Mouse (Mus musculus): Measurements from ENCODE around the gene Stat3. TPM values are rescaled to one million over a fixed set of nuclear protein-coding genes. Genes with fewer than 3 reads are reported as not detected.

Gene Stat3
- polyA plus RNA-seq, 1 experiment from 2014 or later: 75.6 TPM

- WGBS: 2% methylated on average over 33 of the region's 33 CpGs
- Histone ChIP-seq H3K4me3 (replicated peaks) (peak overlapping the region; percentile 94), H3K4me1 (peaks cover 19% of the 10 kb centered on the region), H3K27ac (replicated peaks) (peak overlapping the region; percentile 87), H3K4me2 (replicated peaks) (peak overlapping the region; percentile 82), H3K9ac (peak overlapping the region; percentile 91), H3K9me3 (replicated peaks) (no peaks in the 10 kb centered on the region), H3K27me3 (peaks cover 20% of the 10 kb centered on the region; the same call in 1 of the 2 replicates), H3K36me3 (no peaks in the 10 kb centered on the region)
- peak; percentile 43; the same call in 1 of the 2 replicates for ATAC-seq (ENCODE audit: insufficient number of reproducible peaks, low FRiP score, low TSS enrichment, low read depth)
Observed at GRCm38 (mm10) chr11:100850778-100851528, 88.4 kb downstream of the Stat3 start.

GRCm38 (mm10) chr11:100850038-100850777 lies 89.1 kb downstream of the Stat3 start, which contains the start of gene Stat5b:
TSS of gene Stat5b (minus strand) at chr11:100850724.
- H3K36me3 ChIP-seq: no peaks in the 10 kb centered on the region
- 0 out of 2 replicates have a peak, but pooled peaks cover 13% of the 10 kb centered on the region for H3K27me3 ChIP-seq
- H3K9ac ChIP-seq: peak within 1 kb of the TSS; percentile 91
- H3K4me1 ChIP-seq: peaks cover 27% of the 10 kb centered on the region
- H3K4me3 ChIP-seq (replicated peaks): peak within 1 kb of the TSS; percentile 94
- ATAC-seq (ENCODE audit: insufficient number of reproducible peaks, low FRiP score, low TSS enrichment, low read depth): peak; percentile 82
- H3K27ac ChIP-seq (replicated peaks): peak within 1 kb of the TSS; percentile 87
- peak within 1 kb of the TSS; percentile 82 for H3K4me2 ChIP-seq (replicated peaks)
- WGBS: under 1% methylated on average over 98 of the region's 104 CpGs
- H3K9me3 ChIP-seq (replicated peaks): no peaks in the 10 kb centered on the region

- H3K27me3 ChIP-seq: 0 out of 2 replicates have a peak, but pooled peaks cover 9% of the 10 kb centered on the region
- no peaks in the 10 kb centered on the region for H3K9me3 ChIP-seq (replicated peaks)
- no peak for ATAC-seq (ENCODE audit: insufficient number of reproducible peaks, low FRiP score, low TSS enrichment, low read depth)
- WGBS: 4% methylated on average over 13 of the region's 13 CpGs
- H3K27ac ChIP-seq (replicated peaks): peak overlapping the region; percentile 87
- peak overlapping the region; percentile 94 for H3K4me3 ChIP-seq (replicated peaks)
- H3K4me2 ChIP-seq (replicated peaks): peak overlapping the region; percentile 82
- no peaks in the 10 kb centered on the region for H3K36me3 ChIP-seq
- H3K4me1 ChIP-seq: peaks cover 27% of the 10 kb centered on the region
- H3K9ac ChIP-seq: peak overlapping the region; percentile 91
Observed at GRCm38 (mm10) chr11:100849456-100850037, 89.8 kb downstream of the Stat3 start.

DNA sequence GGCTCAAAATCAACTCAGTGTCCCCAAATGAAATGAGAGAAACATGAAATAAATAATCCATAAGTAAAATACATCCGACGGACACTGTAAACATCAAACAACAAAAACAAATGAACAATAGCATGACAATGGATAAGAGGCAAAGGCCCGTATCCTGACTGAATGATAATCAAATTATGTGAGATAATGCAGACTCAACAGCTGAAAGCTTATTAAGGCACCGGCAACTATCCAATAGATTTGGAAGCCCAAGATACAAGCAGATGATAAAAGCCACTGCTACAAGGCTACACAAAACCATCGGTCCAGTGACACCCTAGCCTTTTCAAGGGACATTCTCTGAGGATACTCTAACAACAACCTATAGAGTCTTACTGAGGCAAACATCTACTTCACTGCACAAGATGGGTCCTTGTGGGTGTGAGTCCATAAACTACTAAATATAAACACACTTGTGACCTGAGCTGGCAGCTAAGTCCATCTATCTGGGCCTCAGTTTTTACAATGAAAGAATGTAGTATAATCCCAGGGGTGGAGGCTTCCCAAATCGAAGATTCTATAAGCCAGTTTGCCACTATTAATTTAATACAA lies 90.5 kb downstream of the Stat3 start:
- ATAC-seq (ENCODE audit: insufficient number of reproducible peaks, low FRiP score, low TSS enrichment, low read depth): no peak
- H3K27me3 ChIP-seq: 0 out of 2 replicates have a peak, but pooled peaks cover 9% of the 10 kb centered on the region
- WGBS: 69% methylated on average over 6 of the region's 6 CpGs
- H3K4me1 ChIP-seq: peaks cover 27% of the 10 kb centered on the region
- H3K9ac ChIP-seq: no peak overlapping the region
- H3K4me2 ChIP-seq (replicated peaks): peak overlapping the region; percentile 82
- H3K9me3 ChIP-seq (replicated peaks): no peaks in the 10 kb centered on the region
- H3K36me3 ChIP-seq: no peaks in the 10 kb centered on the region
- no peak overlapping the region for H3K27ac ChIP-seq (replicated peaks)
- H3K4me3 ChIP-seq (replicated peaks): peak overlapping the region; percentile 94

DNA sequence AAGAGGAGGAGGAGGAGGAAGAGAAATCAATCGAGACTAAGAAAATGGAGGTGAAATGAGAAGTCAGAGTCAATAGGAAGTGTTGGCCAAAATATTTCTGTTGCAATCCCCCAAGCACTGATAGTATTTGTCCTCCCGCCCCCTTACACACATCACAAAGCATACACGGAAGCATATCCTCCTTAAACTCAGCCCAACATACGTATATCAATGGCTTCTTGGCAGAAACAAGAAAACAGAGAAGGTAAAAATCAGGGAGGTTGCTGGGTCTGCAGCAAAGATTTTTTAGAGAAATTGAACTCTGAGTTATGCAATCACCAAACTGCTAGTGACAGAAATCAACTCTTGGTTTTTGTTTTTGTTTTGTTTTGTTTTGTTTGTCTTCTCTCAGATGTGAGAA lies 91.3 kb downstream of the Stat3 start:
- Histone ChIP-seq H3K4me3 (replicated peaks) (no peak overlapping the region), H3K9me3 (replicated peaks) (no peaks in the 10 kb centered on the region), H3K27me3 (0 out of 2 replicates have a peak, but pooled peaks cover 6% of the 10 kb centered on the region), H3K9ac (no peak overlapping the region), H3K36me3 (no peaks in the 10 kb centered on the region), H3K4me2 (replicated peaks) (no peak overlapping the region), H3K4me1 (peaks cover 27% of the 10 kb centered on the region), H3K27ac (replicated peaks) (no peak overlapping the region)
- no peak for ATAC-seq (ENCODE audit: insufficient number of reproducible peaks, low FRiP score, low TSS enrichment, low read depth)
- 63% methylated on average over 4 of the region's 4 CpGs for WGBS

GRCm38 (mm10) chr11:100847572-100847971 lies 91.8 kb downstream of the Stat3 start:
- WGBS: 90% methylated on average over 4 of the region's 4 CpGs
- ATAC-seq (ENCODE audit: insufficient number of reproducible peaks, low FRiP score, low TSS enrichment, low read depth): no peak
- no peak overlapping the region for H3K4me3 ChIP-seq (replicated peaks)
- H3K4me1 ChIP-seq: peaks cover 27% of the 10 kb centered on the region
- H3K36me3 ChIP-seq: no peaks in the 10 kb centered on the region
- no peaks in the 10 kb centered on the region for H3K9me3 ChIP-seq (replicated peaks)
- no peak overlapping the region for H3K9ac ChIP-seq
- H3K4me2 ChIP-seq (replicated peaks): no peak overlapping the region
- no peak overlapping the region for H3K27ac ChIP-seq (replicated peaks)
- 0 out of 2 replicates have a peak, but pooled peaks cover under 1% of the 10 kb centered on the region for H3K27me3 ChIP-seq

- WGBS: 78% methylated on average over 6 of the region's 6 CpGs
- no peak for ATAC-seq (ENCODE audit: insufficient number of reproducible peaks, low FRiP score, low TSS enrichment, low read depth)
Observed at GRCm38 (mm10) chr11:100845793-100846192, 93.5 kb downstream of the Stat3 start.

GRCm38 (mm10) chr11:100844121-100844520 lies 95.2 kb downstream of the Stat3 start:
- H3K4me3 ChIP-seq (replicated peaks): no peak overlapping the region
- H3K9me3 ChIP-seq (replicated peaks): no peaks in the 10 kb centered on the region
- 82% methylated on average over 4 of the region's 4 CpGs for WGBS
- H3K9ac ChIP-seq: no peak overlapping the region
- H3K36me3 ChIP-seq: no peaks in the 10 kb centered on the region
- H3K4me2 ChIP-seq (replicated peaks): no peak overlapping the region
- no peak for ATAC-seq (ENCODE audit: insufficient number of reproducible peaks, low FRiP score, low TSS enrichment, low read depth)
- H3K4me1 ChIP-seq: peaks cover 20% of the 10 kb centered on the region
- no peak overlapping the region for H3K27ac ChIP-seq (replicated peaks)
- no peaks in the 10 kb centered on the region for H3K27me3 ChIP-seq

More at GRCm38 (mm10) chr11:100845793-100846192, 93.5 kb downstream of the Stat3 start:
- no peaks in the 10 kb centered on the region for H3K27me3 ChIP-seq
- no peaks in the 10 kb centered on the region for H3K36me3 ChIP-seq
- no peaks in the 10 kb centered on the region for H3K9me3 ChIP-seq (replicated peaks)
- H3K4me3 ChIP-seq (replicated peaks): no peak overlapping the region
- no peak overlapping the region for H3K4me2 ChIP-seq (replicated peaks)
- peaks cover 24% of the 10 kb centered on the region for H3K4me1 ChIP-seq
- no peak overlapping the region for H3K27ac ChIP-seq (replicated peaks)
- H3K9ac ChIP-seq: no peak overlapping the region

DNA sequence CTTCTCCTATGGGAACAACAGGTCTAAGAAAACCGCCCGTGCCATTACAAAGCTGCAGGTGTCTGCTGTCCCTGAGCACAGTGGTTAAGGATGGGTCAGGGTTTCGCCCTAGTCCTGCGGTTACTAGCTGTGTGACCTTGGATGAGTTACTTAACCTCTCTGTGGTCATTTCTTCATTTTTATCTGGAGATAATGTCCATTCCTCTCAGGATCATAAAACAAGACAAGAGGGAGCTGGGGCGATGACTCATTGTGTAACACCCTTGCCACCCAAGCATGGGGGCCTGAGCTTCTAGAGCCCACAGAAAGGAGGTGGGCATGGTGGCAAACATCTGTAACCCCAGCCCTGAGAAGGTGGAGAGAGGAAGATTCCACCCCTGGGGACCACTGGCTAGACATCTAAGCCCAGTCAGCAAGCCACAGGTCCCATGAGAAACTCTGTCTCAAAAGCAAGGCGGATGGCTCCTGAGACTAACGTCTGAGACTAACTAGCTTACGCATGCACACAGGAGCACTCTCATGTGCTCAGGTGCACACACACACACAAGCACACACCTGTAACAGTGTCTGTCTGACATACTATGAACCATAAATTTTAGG lies 96.2 kb downstream of the Stat3 start:
- Histone ChIP-seq H3K36me3 (no peaks in the 10 kb centered on the region), H3K9me3 (replicated peaks) (no peaks in the 10 kb centered on the region), H3K4me2 (replicated peaks) (no peak overlapping the region), H3K27ac (replicated peaks) (no peak overlapping the region), H3K9ac (no peak overlapping the region), H3K27me3 (no peaks in the 10 kb centered on the region), H3K4me3 (replicated peaks) (no peak overlapping the region), H3K4me1 (peaks cover 12% of the 10 kb centered on the region; the same call in 1 of the 2 replicates)
- no peak for ATAC-seq (ENCODE audit: insufficient number of reproducible peaks, low FRiP score, low TSS enrichment, low read depth)
- WGBS: 91% methylated on average over 8 of the region's 8 CpGs

- Histone ChIP-seq H3K9ac (no peak overlapping the region), H3K27me3 (no peaks in the 10 kb centered on the region), H3K27ac (replicated peaks) (no peak overlapping the region), H3K4me1 (peaks cover 12% of the 10 kb centered on the region; the same call in 1 of the 2 replicates), H3K4me2 (replicated peaks) (no peak overlapping the region), H3K36me3 (no peaks in the 10 kb centered on the region), H3K9me3 (replicated peaks) (no peaks in the 10 kb centered on the region), H3K4me3 (replicated peaks) (no peak overlapping the region)
- WGBS: 81% methylated on average over 7 of the region's 7 CpGs
- ATAC-seq (ENCODE audit: insufficient number of reproducible peaks, low FRiP score, low TSS enrichment, low read depth): no peak
Observed at GRCm38 (mm10) chr11:100842025-100842424, 97.3 kb downstream of the Stat3 start.
